Comparison of ENCODE assay signal across 9 mouse cellular contexts in the genomic region with DNA sequence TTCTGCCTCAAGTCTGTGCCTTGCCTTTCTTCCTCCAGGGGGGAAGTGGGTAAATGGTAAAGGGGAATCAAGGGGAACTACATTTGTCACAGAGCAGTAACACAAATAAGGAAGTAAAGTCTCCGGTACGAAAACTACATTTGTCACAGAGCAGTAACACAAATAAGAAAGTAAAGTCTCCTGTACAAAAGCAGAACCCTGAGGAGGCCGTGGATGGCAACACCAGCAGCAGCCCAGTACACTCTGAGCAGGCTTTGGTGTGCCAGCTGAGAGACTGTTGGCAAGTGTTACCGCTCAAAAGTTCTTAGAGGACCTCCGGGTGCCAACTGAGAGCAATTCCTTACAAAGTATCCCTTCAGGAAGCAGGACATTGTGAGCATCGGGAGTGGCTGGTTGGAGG.
DNase-seq lines count a peak whose midpoint lies in the region; ATAC-seq lines count a peak whose summit lies in the region.
"Had no signal": no experiment of that assay in that cellular context is flagged by ENCODE, and none has a peak within 500 bp of the region (broad histone marks: within the 10 kb centered on the region; RNA-seq: fewer than 3 reads in every experiment).

No protein-coding gene starts in this region.

- no peaks in the 10 kb centered on the region for H3K9me3 ChIP-seq in hindbrain, embryonic 11.5 days (ENCODE audit: control insufficient read depth, low read length)

- peaks cover 9% of the 10 kb centered on the region; the same call in 1 of the 2 replicates for H3K27me3 ChIP-seq in hindbrain, embryonic 11.5 days (ENCODE audit: control insufficient read depth, insufficient read depth, low read length)

- H3K9ac ChIP-seq in hindbrain, embryonic 11.5 days (ENCODE audit: low read depth, low read length), result no peak overlapping the region

- no peak overlapping the region for H3K4me3 ChIP-seq in hindbrain, embryonic 11.5 days (ENCODE audit: low read depth, low read length)

- peaks cover 4% of the 10 kb centered on the region for H3K4me1 ChIP-seq in hindbrain, embryonic 11.5 days (replicated peaks; ENCODE audit: control insufficient read depth, insufficient read depth, low read length)

- DNase-seq in frontal cortex, postnatal 10 days (ENCODE audit: low spot score in 2 of 2), result no peak
- peak; percentile 34 for DNase-seq in right cerebral cortex, adult 18-20 months
- DNase-seq in right cerebral cortex, postnatal 4 days, result no peak
- no peak for DNase-seq in hindbrain, embryonic 11.5 days (ENCODE audit: low spot score)
- peak; percentile 8 to 14 for DNase-seq in monocyte, adult 2 months (ENCODE audit: low read depth in 1 of 2, low spot score in 2 of 2)
- DNase-seq in gastrocnemius, postnatal 25 days, result no peak

- peak overlapping the region; percentile 24; the same call in 1 of the 2 replicates for H3K27ac ChIP-seq in hindbrain, embryonic 11.5 days (ENCODE audit: low read depth, low read length)

- 25% methylated on average over 6 of the region's 6 CpGs for WGBS in hindbrain, embryonic 11.5 days

- H3K36me3 ChIP-seq in hindbrain, embryonic 11.5 days (ENCODE audit: control insufficient read depth, insufficient read depth, low read length), result no peaks in the 10 kb centered on the region

- H3K4me2 ChIP-seq in hindbrain, embryonic 11.5 days (replicated peaks; ENCODE audit: low read depth, low read length), result no peak overlapping the region
- H3K4me2 ChIP-seq: heart, embryonic 11.5 days had no signal

- ATAC-seq in frontal cortex, adult (ENCODE audit: low TSS enrichment), result peak; percentile 34; the same call in 1 of the 2 replicates
- no peak for ATAC-seq in hindbrain, embryonic 11.5 days (ENCODE audit: low FRiP score)
- no peak for ATAC-seq in megakaryocyte-erythroid progenitor cell, adult 5-6 weeks (replicated peaks; ENCODE audit: low FRiP score, low TSS enrichment, poor library complexity, severe bottlenecking)

Comparison
In these comparisons a context has a peak if more than half of its experiments do, and no peak if none do; other contexts are left out.
1. DNase-seq: peak in right cerebral cortex, adult 18-20 months (single experiment) and monocyte, adult 2 months (2 of 2); none in frontal cortex, postnatal 10 days (0 of 2), right cerebral cortex, postnatal 4 days (single experiment), hindbrain, embryonic 11.5 days (single experiment) and gastrocnemius, postnatal 25 days (single experiment).